Comparison of ENCODE assay signal across 9 mouse cellular contexts in the genomic region with DNA sequence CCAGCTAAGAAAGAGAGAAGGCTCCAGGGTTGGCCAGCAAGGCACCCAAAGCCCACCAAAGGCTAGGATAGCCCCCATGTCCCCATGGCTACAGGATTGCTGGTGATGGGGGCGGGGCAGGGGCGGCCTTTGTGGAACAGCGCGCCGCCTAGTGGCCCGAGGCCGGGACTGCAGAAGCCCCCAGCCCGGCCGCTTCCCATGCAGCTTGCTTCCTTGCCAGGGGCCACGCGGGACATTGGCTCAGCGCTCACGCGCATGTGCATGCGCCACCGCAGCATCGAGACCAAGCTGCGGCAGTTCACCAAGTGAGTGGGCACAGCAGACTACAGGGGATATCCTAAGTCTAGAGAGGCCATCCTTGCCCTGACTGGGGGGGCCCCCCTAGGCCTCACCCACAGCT. TPM values are rescaled to one million over a fixed set of nuclear protein-coding genes. Genes with fewer than 3 reads are reported as not detected.
DNase-seq lines count a peak whose midpoint lies in the region; ATAC-seq lines count a peak whose summit lies in the region.
"Had no signal": no experiment of that assay in that cellular context is flagged by ENCODE, and none has a peak within 500 bp of the region (broad histone marks: within the 10 kb centered on the region; RNA-seq: fewer than 3 reads in every experiment).

No protein-coding gene starts in this region.

- no peak for ATAC-seq in frontal cortex, adult (ENCODE audit: low TSS enrichment)
- 0 out of 2 replicates have a peak, but pooled peaks have one; percentile 31 for ATAC-seq in megakaryocyte-erythroid progenitor cell, adult 5-6 weeks (replicated peaks; ENCODE audit: low FRiP score, low TSS enrichment, poor library complexity, severe bottlenecking)
- ATAC-seq: Patski had no signal

- DNase-seq in frontal cortex, postnatal 25 days (ENCODE audit: low spot score in 2 of 2), result peak; percentile 55 to 56
- DNase-seq in CD4-positive helper T cell, adult 2 months (ENCODE audit: low read depth, low spot score), result peak; percentile 37
- DNase-seq in cerebellum, adult 9-10 months, result peak; percentile 75
- DNase-seq in gastrocnemius, adult 18-20 months (ENCODE audit: low spot score), result peak; percentile 60
- DNase-seq in kidney, postnatal 10 days, result peak; percentile 86
- DNase-seq in testis, postnatal 10 days (ENCODE audit: low spot score), result peak; percentile 89

RNA-seq across cellular contexts. Expression of gene Mtss1l, which starts 5.6 kb away (rescaled TPM):
- total RNA-seq in gastrocnemius, adult 18-20 months (2021), result 100 to 1,000 TPM; 104 to 126 TPM
- 0.54 TPM in 1 of 2 replicates, not detected in the other for total RNA-seq in megakaryocyte-erythroid progenitor cell, adult 5-6 weeks (2014; fragmentation: Nextera tagmentation)
- 0.52 and 0.53 TPM in 2 replicates for total RNA-seq in megakaryocyte-erythroid progenitor cell, adult 5-6 weeks (2017)

Comparison
In these comparisons a context has a peak if more than half of its experiments do, and no peak if none do; other contexts are left out.
1. DNase-seq: peak in every context shown above with its lines; median percentile 89 in testis, postnatal 10 days; 86 in kidney, postnatal 10 days; 75 in cerebellum, adult 9-10 months; 60 in gastrocnemius, adult 18-20 months; 56 in frontal cortex, postnatal 25 days; 37 in CD4-positive helper T cell, adult 2 months.
2. RNA of gene Mtss1l, which starts 5.6 kb away (total RNA-seq): 104 to 126 TPM in gastrocnemius, adult 18-20 months; 0.52 to 0.54 TPM in megakaryocyte-erythroid progenitor cell, adult 5-6 weeks; every median in the first group is over 10 times any median in the second.